Mouse (Mus musculus) embryonic fibroblast, embryonic 13.5 days (primary cell): ENCODE measurements around the gene Hnrnpul2. TPM values are rescaled to one million over a fixed set of nuclear protein-coding genes. Genes with fewer than 3 reads are reported as not detected.
"Not testable (repeated sequence)": the region's sequence is repeated elsewhere in the genome, so short reads cannot be mapped to it uniquely, and the experiment has no call there.

Experiments
- H3K27ac ChIP-seq: 2 replicates; pipeline ENCODE4 v1.5.1; 2012; ENCODE audit warnings: low read length, control low read depth, inconsistent platforms; ENCODE audit not compliant: insufficient read depth
- H3K4me1 ChIP-seq: 2 replicates; pipeline ENCODE4 v1.6.1; 2011; ENCODE audit warnings: low read length; ENCODE audit not compliant: control insufficient read depth, insufficient read depth
- H3K4me3 ChIP-seq: 2 replicates; pipeline ENCODE4 v1.5.1; 2011; ENCODE audit warnings: mild to moderate bottlenecking, control low read depth, low read length; ENCODE audit not compliant: insufficient read depth
- CTCF ChIP-seq: IDR thresholded peaks from 2 replicates; pipeline ENCODE4 v1.5.1; 2011; ENCODE audit warnings: mild to moderate bottlenecking, control low read depth, low read length, moderate library complexity, borderline replicate concordance; ENCODE audit not compliant: insufficient read depth
- POLR2A ChIP-seq: IDR thresholded peaks from 2 replicates; pipeline ENCODE4 v1.6.1; 2011; ENCODE audit warnings: low read depth, mild to moderate bottlenecking, control low read depth, low read length, moderate library complexity
- polyA plus RNA-seq: library from polyadenylated mRNA; stranded (reverse); fragments of >200 nt; gene quantifications from 2 replicates; pipeline ENCODE4 v1.2.4, GENCODE M21; 2011; ENCODE audit warnings: low read depth; ENCODE audit not compliant: missing spikeins, insufficient read length

The Hnrnpul2 gene
- polyA plus RNA-seq, 1 experiment, result 98.7 TPM

DNA sequence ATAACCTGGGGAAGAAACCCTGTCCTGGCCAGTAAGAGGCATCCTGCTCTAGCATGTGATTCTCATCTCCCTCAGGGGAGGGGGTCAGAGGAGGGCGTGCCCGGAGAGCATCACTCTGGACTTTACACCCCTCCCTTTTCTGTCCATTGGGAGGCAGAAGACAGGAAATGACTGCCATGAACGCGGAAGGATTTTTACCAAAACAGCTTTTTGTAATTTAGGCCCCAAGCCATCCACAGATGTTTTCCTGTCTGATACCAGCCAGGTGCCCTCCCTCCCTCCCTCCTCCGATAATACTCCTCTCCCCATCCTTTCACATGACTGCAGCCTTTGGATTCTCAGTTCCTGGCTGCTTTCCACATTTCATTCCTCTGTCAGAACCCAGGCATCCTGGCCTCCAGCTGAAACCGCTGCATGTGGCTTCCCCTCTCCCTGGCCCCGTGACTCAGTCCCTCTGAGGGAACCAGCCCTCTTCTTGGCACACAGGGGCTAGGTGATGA, 30.6 kb downstream of the Hnrnpul2 start, which contains the start of gene Lrrn4cl:
Gene Lrrn4cl, plus strand, starts transcription at position 367 of the 500 bp plus-strand sequence.
- no peak within 1 kb of the TSS for H3K4me3 ChIP-seq
- peak; percentile 3; the same call in 1 of the 2 replicates for TF ChIP-seq POLR2A
- TF ChIP-seq CTCF, result no peak
- H3K4me1 ChIP-seq, result 0 out of 2 replicates have a peak, but pooled peaks cover 2% of the 10 kb centered on the region
- peak within 1 kb of the TSS; percentile 64 for H3K27ac ChIP-seq

DNA sequence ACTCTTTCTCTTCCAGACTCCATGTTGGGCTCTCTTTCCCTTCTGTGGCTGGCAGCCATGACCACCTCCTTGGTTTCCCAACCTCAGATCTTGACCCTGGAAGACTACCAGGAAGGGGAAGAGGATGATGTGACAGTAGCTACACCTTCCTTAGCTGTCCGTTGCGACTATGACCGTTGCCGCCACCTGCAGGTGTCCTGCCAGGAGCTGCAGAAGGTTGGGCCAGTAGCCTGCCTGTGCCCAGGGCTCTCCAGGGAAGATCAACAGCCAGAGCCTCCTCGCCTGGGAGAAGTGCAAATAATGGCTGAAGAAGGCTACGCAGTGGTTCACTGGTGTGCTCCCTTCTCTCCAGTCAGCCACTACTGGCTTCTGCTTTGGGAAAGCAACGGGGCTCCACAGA, 31.8 kb downstream of the Hnrnpul2 start:
- Histone ChIP-seq H3K27ac (no peak overlapping the region), H3K4me1 (0 out of 2 replicates have a peak, but pooled peaks cover 2% of the 10 kb centered on the region), H3K4me3 (no peak overlapping the region)
- TF ChIP-seq POLR2A (no peak), CTCF (no peak)

DNA sequence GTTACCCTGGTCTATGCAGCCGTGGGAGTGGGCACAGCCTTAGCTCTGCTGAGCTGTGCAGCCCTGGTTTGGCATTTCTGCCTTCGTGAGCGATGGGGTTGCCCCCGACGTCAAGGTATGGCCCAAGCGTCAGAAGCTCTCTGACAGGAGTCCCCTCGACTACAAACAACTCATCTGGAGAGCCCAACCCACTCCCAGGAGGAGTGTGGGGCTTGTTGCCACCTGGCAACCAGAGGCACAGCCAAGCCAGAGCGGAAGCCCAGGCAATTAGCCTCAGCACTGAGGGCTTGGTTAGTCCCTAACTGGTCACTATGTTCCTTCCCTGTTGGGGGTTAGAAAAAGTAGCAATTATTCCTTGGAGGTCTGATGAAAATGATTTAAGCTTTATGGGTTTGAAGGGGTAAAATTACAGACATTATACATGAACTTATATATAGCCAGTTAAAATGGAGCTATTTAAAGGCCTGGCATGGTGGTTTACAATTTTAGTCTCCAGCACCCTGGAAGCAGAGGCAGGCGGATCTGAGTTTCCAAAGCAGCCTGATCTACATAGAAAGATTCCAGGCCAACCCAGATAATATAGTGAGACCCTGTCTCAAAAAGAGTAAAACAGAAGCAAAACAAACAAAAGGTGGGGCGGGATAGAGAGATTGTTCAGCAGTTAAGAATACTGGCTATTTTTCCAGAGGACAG, 32.6 kb downstream of the Hnrnpul2 start:
- Histone ChIP-seq H3K4me1 (0 out of 2 replicates have a peak, but pooled peaks cover 2% of the 10 kb centered on the region), H3K4me3 (no peak overlapping the region), H3K27ac (no peak overlapping the region)
- TF ChIP-seq CTCF (no peak), POLR2A (no peak)

DNA sequence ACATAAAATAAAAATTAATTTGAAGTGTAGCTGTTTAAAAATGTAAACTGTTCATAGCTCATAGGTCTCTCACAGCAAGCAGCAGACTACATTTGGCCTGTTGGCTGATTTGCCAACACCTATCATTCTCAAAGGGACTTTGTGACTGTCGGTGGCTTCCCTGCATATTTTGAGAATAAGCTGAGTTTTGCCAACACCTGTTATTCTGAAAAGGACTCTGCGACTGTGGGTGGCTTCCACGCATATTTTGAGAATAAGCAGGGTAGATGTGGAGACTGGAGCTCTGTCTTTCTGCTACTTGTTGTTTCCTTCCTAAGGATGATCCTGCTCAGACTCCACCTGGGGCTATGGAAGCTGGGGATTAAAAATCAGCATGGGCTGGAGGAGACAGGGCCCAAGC, 33.3 kb downstream of the Hnrnpul2 start:
- Histone ChIP-seq H3K4me3 (no peak overlapping the region), H3K27ac (no peak overlapping the region)
- no peak for TF ChIP-seq POLR2A
- no peak for TF ChIP-seq CTCF

DNA sequence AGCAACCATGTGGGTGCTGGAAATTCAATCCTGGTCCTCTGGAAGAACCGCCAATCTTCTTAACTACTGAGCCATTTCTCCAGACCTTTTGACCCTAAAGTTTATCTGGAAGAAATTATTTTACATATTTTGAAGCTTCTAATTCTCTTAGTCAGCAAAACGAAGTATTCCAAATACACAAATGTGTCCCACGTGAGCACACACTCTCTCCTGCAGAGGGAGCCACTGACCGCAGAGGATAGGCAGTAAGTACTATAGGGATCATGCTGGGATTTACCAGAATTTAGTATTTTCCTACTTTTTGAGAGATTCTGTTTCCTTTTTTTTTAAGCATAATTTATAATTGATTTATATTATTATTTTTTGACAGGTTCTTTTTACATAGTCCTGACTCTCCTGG, 37.9 kb downstream of the Hnrnpul2 start:
- H3K4me1 ChIP-seq, result no peaks in the 10 kb centered on the region
- no peak overlapping the region for H3K4me3 ChIP-seq
- TF ChIP-seq CTCF (peak; percentile 70; the same call in 1 of the 2 replicates), POLR2A (no peak)

More for the DNA sequence above, 33.3 kb downstream of the Hnrnpul2 start:
- 0 out of 2 replicates have a peak, but pooled peaks cover 2% of the 10 kb centered on the region for H3K4me1 ChIP-seq

GRCm38 (mm10) chr19:8859018-8859417, 39.2 kb downstream of the Hnrnpul2 start:
- TF ChIP-seq POLR2A, result no peak
- TF ChIP-seq CTCF, result no peak
- Histone ChIP-seq H3K27ac (no peak overlapping the region), H3K4me1 (no peaks in the 10 kb centered on the region), H3K4me3 (no peak overlapping the region)

More for the DNA sequence above, 37.9 kb downstream of the Hnrnpul2 start:
- no peak overlapping the region for H3K27ac ChIP-seq

GRCm38 (mm10) chr19:8864265-8864664, 44.5 kb downstream of the Hnrnpul2 start:
- H3K27ac ChIP-seq, result no peak overlapping the region
- no peaks in the 10 kb centered on the region for H3K4me1 ChIP-seq
- TF ChIP-seq POLR2A (no peak), CTCF (no peak)
- no peak overlapping the region for H3K4me3 ChIP-seq

- H3K27ac ChIP-seq, H3K4me1 ChIP-seq, H3K4me3 ChIP-seq: not testable (repeated sequence)
Measured at GRCm38 (mm10) chr19:8870381-8870780, 50.6 kb downstream of the Hnrnpul2 start.

GRCm38 (mm10) chr19:8870838-8871237, 51.0 kb downstream of the Hnrnpul2 start:
- Histone ChIP-seq H3K4me1 (no peaks in the 10 kb centered on the region), H3K4me3 (peak overlapping the region; percentile 54), H3K27ac (no peak overlapping the region)
- TF ChIP-seq CTCF (no peak), POLR2A (no peak)
